Mouse (Mus musculus) liver, embryonic 14.5 days (tissue): ENCODE results near the gene Zfr2. TPM values are rescaled to one million over a fixed set of nuclear protein-coding genes. Genes with fewer than 3 reads are reported as not detected.

Experiments
- ATAC-seq: fragments of 200-750 bp; cut with Nextera tagmentation; 2 replicates; pipeline ENCODE4 v1.8.0; 2017; ENCODE audit warnings: moderate number of reproducible peaks, mild to moderate bottlenecking, moderate library complexity; ENCODE audit not compliant: insufficient read depth
- DNase-seq, 3 experiments: peaks; one replicate each; pipeline ENCODE4 v3.0.0-alpha.2; 2012 to 2013; ENCODE audit warnings: low read depth in 3 of 3, low spot score in 3 of 3
- H3K27ac ChIP-seq: fragments of 300-500 bp; sonication (generic); 2 replicates; pipeline ENCODE4 v1.5.1; 2014; ENCODE audit warnings: moderate library complexity, mild to moderate bottlenecking, control low read depth, inconsistent platforms
- H3K27me3 ChIP-seq: fragments of 300-500 bp; sonication (generic); 2 replicates; pipeline ENCODE4 v1.6.1; 2014; ENCODE audit warnings: mild to moderate bottlenecking, low read length, moderate library complexity; ENCODE audit not compliant: control insufficient read depth, insufficient read depth
- H3K36me3 ChIP-seq: fragments of 300-500 bp; sonication (generic); replicated peaks from 2 replicates; pipeline ENCODE4 v1.6.1; 2014; ENCODE audit warnings: low read depth; ENCODE audit not compliant: control insufficient read depth, insufficient read depth
- H3K4me1 ChIP-seq, 2 experiments: fragments of 200-500 bp in 1 of 2; fragments of 300-500 bp in 1 of 2; sonication (generic) in 1 of 2; replicated peaks; 2 replicates each; pipeline ENCODE4 v1.6.1; 2012 to 2014; ENCODE audit warnings: antibody characterized with exemption in 1 of 2, inconsistent platforms in 1 of 2, low read length in 1 of 2; ENCODE audit not compliant: control insufficient read depth in 2 of 2, insufficient read depth in 2 of 2
- H3K4me2 ChIP-seq: fragments of 300-500 bp; sonication (generic); 2 replicates; pipeline ENCODE4 v1.6.1; 2014; ENCODE audit warnings: low read depth, mild to moderate bottlenecking, control low read depth, moderate library complexity
- H3K4me3 ChIP-seq, 2 experiments: fragments of 200-500 bp in 1 of 2; fragments of 300-500 bp in 1 of 2; sonication (generic) in 1 of 2; 2 replicates each; pipeline ENCODE4 v1.5.1; 2012 to 2014; ENCODE audit warnings: low read depth in 2 of 2, low read length in 2 of 2, mild to moderate bottlenecking in 2 of 2, control low read depth in 1 of 2, inconsistent platforms in 1 of 2, moderate library complexity in 1 of 2; ENCODE audit not compliant: insufficient read depth in 1 of 2
- H3K9ac ChIP-seq: fragments of 300-500 bp; sonication (generic); replicated peaks from 2 replicates; pipeline ENCODE4 v1.6.1; 2014; ENCODE audit warnings: mild to moderate bottlenecking, control low read depth, moderate library complexity
- H3K9me3 ChIP-seq: fragments of 300-500 bp; sonication (generic); 2 replicates; pipeline ENCODE4 v1.6.1; 2016; ENCODE audit warnings: low read length, mixed read lengths; ENCODE audit not compliant: control insufficient read depth
- CTCF ChIP-seq: IDR thresholded peaks from 2 replicates; pipeline ENCODE4 v1.5.1; 2016; ENCODE audit warnings: antibody characterized with exemption, low read depth, control low read depth
- EP300 ChIP-seq: IDR thresholded peaks from 2 replicates; pipeline ENCODE4 v1.6.1; 2016; ENCODE audit warnings: antibody characterized with exemption, low read depth
- WGBS: fragments of 180-500 bp; shearing (Covaris S2); extraction: QIAGEN DNeasy Blood & Tissue Kit; methylation state at CpG from one replicate; pipeline ENCODE4 v1.1.7; 2014; ENCODE audit not compliant: insufficient replicate concordance; 5-methylcytosine and 5-hydroxymethylcytosine counted together
- polyA plus RNA-seq, 2 experiments: library from polyadenylated mRNA; depleted of rRNA in 1 of 2; stranded (reverse) in 1 of 2; unstranded in 1 of 2; fragments of >200 nt; fragmentation: Nextera tagmentation in 1 of 2; extraction: Ambion mirVana in 1 of 2; gene quantifications; 2 replicates each; pipeline versions ENCODE4 v1.2.1 to v1.2.3; 2012 to 2014

Zfr2 gene
- polyA plus RNA-seq, 2 experiments = 0.38 to 0.46 TPM

- H3K27ac ChIP-seq = peak overlapping the region; percentile 70
- peak overlapping the region; percentile 80 to 81 for H3K4me3 ChIP-seq
- no peak for DNase-seq
- peak overlapping the region; percentile 92 for H3K4me2 ChIP-seq
- H3K9ac ChIP-seq = peak overlapping the region; percentile 79
- 2% methylated on average over 25 of the region's 25 CpGs for WGBS
- peaks cover 14 to 34% of the 10 kb centered on the region in 2 experiments for H3K4me1 ChIP-seq
- no peaks in the 10 kb centered on the region for H3K36me3 ChIP-seq
- no peaks in the 10 kb centered on the region; the same call in 1 of the 2 replicates for H3K27me3 ChIP-seq
- no peak for TF ChIP-seq EP300
- peak; percentile 18; the same call in 1 of the 2 replicates for TF ChIP-seq CTCF
- ATAC-seq = no peak
- H3K9me3 ChIP-seq = no peaks in the 10 kb centered on the region
These were observed 60.5 kb downstream of the Zfr2 start for GRCm38 (mm10) chr10:81293334-81294030.

DNA sequence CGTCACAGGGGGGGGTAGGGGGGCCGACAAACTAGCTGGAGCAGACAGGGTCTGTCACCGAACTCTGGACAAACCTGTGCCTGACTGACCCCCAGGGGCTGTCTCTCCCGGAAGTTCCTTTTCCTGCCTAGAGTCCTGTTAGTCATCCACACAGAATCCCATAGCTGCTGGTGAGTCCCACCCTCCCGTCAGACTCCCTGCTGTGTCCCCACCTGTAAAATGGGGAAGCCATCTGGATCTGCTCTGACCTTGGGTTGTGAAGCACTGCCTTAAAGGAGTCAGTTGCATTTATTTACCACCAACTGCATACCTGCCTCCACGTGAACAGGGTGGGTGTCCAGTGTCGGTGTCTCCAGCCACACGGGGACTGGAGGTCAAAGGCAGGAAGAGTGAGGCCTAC is 61.5 kb downstream of the Zfr2 start:
- Histone ChIP-seq H3K27ac (no peak overlapping the region), H3K9ac (peak overlapping the region; percentile 79; the same call in 1 of the 2 replicates), H3K4me2 (peak overlapping the region; percentile 92), H3K27me3 (no peaks in the 10 kb centered on the region; the same call in 1 of the 2 replicates), H3K4me3 (peak overlapping the region in 1 of 2 experiments; percentile 80; a peak in 2 of 4 replicates), H3K36me3 (no peaks in the 10 kb centered on the region), H3K4me1 (peaks cover 14 to 43% of the 10 kb centered on the region in 2 experiments), H3K9me3 (no peaks in the 10 kb centered on the region)
- WGBS = 23% methylated on average over 8 of the region's 8 CpGs
- DNase-seq (no peak), ATAC-seq (no peak)
- TF ChIP-seq EP300 = no peak
- no peak for TF ChIP-seq CTCF

- no peak overlapping the region for H3K27ac ChIP-seq
- DNase-seq = no peak
- H3K4me3 ChIP-seq = no peak overlapping the region
- H3K9me3 ChIP-seq = no peaks in the 10 kb centered on the region
- no peak overlapping the region for H3K9ac ChIP-seq
- TF ChIP-seq EP300 (no peak), CTCF (no peak)
- H3K4me2 ChIP-seq = no peak overlapping the region; the same call in 1 of the 2 replicates
- H3K36me3 ChIP-seq = no peaks in the 10 kb centered on the region
- H3K4me1 ChIP-seq = peaks cover 14 to 49% of the 10 kb centered on the region in 2 experiments
- H3K27me3 ChIP-seq = no peaks in the 10 kb centered on the region; the same call in 1 of the 2 replicates
- WGBS = 81% methylated on average over 6 of the region's 6 CpGs
- ATAC-seq = no peak
These were observed 62.2 kb downstream of the Zfr2 start for GRCm38 (mm10) chr10:81295185-81295584.

GRCm38 (mm10) chr10:81297246-81297645 is 64.3 kb downstream of the Zfr2 start:
- TF ChIP-seq CTCF (no peak), EP300 (no peak)
- H3K4me2 ChIP-seq = no peak overlapping the region
- H3K4me3 ChIP-seq = no peak overlapping the region
- no peaks in the 10 kb centered on the region for H3K27me3 ChIP-seq
- DNase-seq (no peak), ATAC-seq (no peak)
- 57% methylated on average over 6 of the region's 6 CpGs for WGBS
- H3K36me3 ChIP-seq = no peaks in the 10 kb centered on the region
- H3K9ac ChIP-seq = no peak overlapping the region
- H3K4me1 ChIP-seq = peaks cover 12 to 48% of the 10 kb centered on the region in 2 experiments
- H3K9me3 ChIP-seq = no peaks in the 10 kb centered on the region
- no peak overlapping the region for H3K27ac ChIP-seq

DNA sequence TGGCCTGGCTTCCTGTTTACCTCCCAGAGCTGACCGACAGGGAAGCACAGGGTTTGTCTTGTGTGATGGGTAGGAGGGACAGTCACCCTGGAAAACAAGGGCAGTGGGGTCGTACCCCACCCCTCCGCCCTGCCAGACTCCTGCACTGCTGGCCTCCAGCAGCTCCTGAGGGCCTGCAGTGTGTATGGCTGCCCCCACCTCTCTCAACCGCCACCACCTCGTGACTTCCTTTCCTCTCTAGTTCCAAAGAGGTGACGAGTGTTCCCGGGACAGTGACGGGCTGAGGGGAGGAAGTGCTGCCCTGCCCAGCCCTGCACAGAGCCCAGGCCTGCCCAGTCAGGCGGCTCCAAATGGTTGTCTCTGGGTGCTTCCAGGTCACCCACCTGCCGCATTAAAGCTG is 64.9 kb downstream of the Zfr2 start:
- H3K4me3 ChIP-seq = no peak overlapping the region
- no peaks in the 10 kb centered on the region for H3K36me3 ChIP-seq
- H3K4me1 ChIP-seq = peaks cover 18 to 51% of the 10 kb centered on the region in 2 experiments
- H3K27me3 ChIP-seq = no peaks in the 10 kb centered on the region
- H3K27ac ChIP-seq = no peak overlapping the region
- DNase-seq = no peak
- no peak overlapping the region for H3K9ac ChIP-seq
- H3K9me3 ChIP-seq = no peaks in the 10 kb centered on the region
- ATAC-seq = no peak
- 24% methylated on average over 10 of the region's 10 CpGs for WGBS
- TF ChIP-seq CTCF (no peak), EP300 (no peak)
- H3K4me2 ChIP-seq = no peak overlapping the region; the same call in 1 of the 2 replicates
